Mouse (Mus musculus) megakaryocyte-erythroid progenitor cell, adult 5-6 weeks (primary cell): ENCODE results near the gene Rrm1. TPM values are rescaled to one million over a fixed set of nuclear protein-coding genes. Genes with fewer than 3 reads are reported as not detected.

Experiments used
- ATAC-seq: replicated peaks from 2 replicates; pipeline ENCODE4 v1.8.0; 2016; ENCODE audit warnings: mild to moderate bottlenecking, inconsistent platforms; ENCODE audit not compliant: severe bottlenecking, poor library complexity, low FRiP score, low TSS enrichment
- total RNA-seq, 2 experiments: library from RNA; stranded (forward) in 1 of 2; stranded (reverse) in 1 of 2; fragments of 200-1000, 215-1000 nt in 1 of 2; fragments of >200 nt in 1 of 2; fragmentation: Nextera tagmentation in 1 of 2; gene quantifications; 2 replicates each; pipeline ENCODE4 v1.2.3; 2014 to 2017

The Rrm1 gene
- total RNA-seq, 2 experiments from 2014 or later = 301 to 1,022 TPM

GRCm38 (mm10) chr7:102514144-102514543 lies 72.6 kb downstream of the Rrm1 start:
- ATAC-seq = peak; percentile 29

GRCm38 (mm10) chr7:102516261-102517050 lies 75.0 kb downstream of the Rrm1 start:
- ATAC-seq = peak; percentile 72

- no peak for ATAC-seq
Measured at GRCm38 (mm10) chr7:102517051-102517335, 75.5 kb downstream of the Rrm1 start.

Other genes with a start within 250 kb of the Rrm1 start
- gene Nup98, start 231.5 kb upstream of the Rrm1 start, total RNA-seq (2014; fragmentation: Nextera tagmentation) = 71.1 and 73.6 TPM in 2 replicates
- gene Nup98, start 231.5 kb upstream of the Rrm1 start, total RNA-seq (2017) = 50.4 and 59.9 TPM in 2 replicates
- gene Pgap2, start 231.5 kb upstream of the Rrm1 start, total RNA-seq (2014; fragmentation: Nextera tagmentation) = 40.0 and 41.2 TPM in 2 replicates
- 17.5 and 21.8 TPM in 2 replicates for gene Pgap2, start 231.5 kb upstream of the Rrm1 start, total RNA-seq (2017)
- 145 and 157 TPM in 2 replicates for gene Rhog, start 185.6 kb upstream of the Rrm1 start, total RNA-seq (2014; fragmentation: Nextera tagmentation)
- gene Rhog, start 185.6 kb upstream of the Rrm1 start, total RNA-seq (2017) = 20.5 and 38.6 TPM in 2 replicates
- 23.4 and 37.7 TPM in 2 replicates for gene Stim1, start 173.9 kb upstream of the Rrm1 start, total RNA-seq (2014; fragmentation: Nextera tagmentation)
- 18.4 and 19.4 TPM in 2 replicates for gene Stim1, start 173.9 kb upstream of the Rrm1 start, total RNA-seq (2017)
- gene Olfr543, start 40.0 kb downstream of the Rrm1 start, total RNA-seq (2014; fragmentation: Nextera tagmentation) = not detected in 2 replicates
- 0.09 TPM in 1 of 2 replicates, not detected in the other for gene Olfr543, start 40.0 kb downstream of the Rrm1 start, total RNA-seq (2017)
- gene Olfr544, start 46.6 kb downstream of the Rrm1 start, total RNA-seq (2014; fragmentation: Nextera tagmentation) = not detected in 2 replicates
- gene Olfr544, start 46.6 kb downstream of the Rrm1 start, total RNA-seq (2017) = 0.05 TPM in 1 of 2 replicates, not detected in the other
- gene Olfr545, start 57.9 kb downstream of the Rrm1 start, total RNA-seq (2014; fragmentation: Nextera tagmentation) = not detected in 2 replicates
- gene Olfr545, start 57.9 kb downstream of the Rrm1 start, total RNA-seq (2017) = not detected in 2 replicates
- gene Olfr547, start 93.1 kb downstream of the Rrm1 start, total RNA-seq (2014; fragmentation: Nextera tagmentation) = not detected in 2 replicates
- not detected in 2 replicates for gene Olfr547, start 93.1 kb downstream of the Rrm1 start, total RNA-seq (2017)
- not detected in 2 replicates for gene Olfr548-ps1, start 99.2 kb downstream of the Rrm1 start, total RNA-seq (2014; fragmentation: Nextera tagmentation)
- not detected in 2 replicates for gene Olfr548-ps1, start 99.2 kb downstream of the Rrm1 start, total RNA-seq (2017)
- gene Olfr549, start 108.2 kb downstream of the Rrm1 start, total RNA-seq (2014; fragmentation: Nextera tagmentation) = not detected in 2 replicates
- not detected in 2 replicates for gene Olfr549, start 108.2 kb downstream of the Rrm1 start, total RNA-seq (2017)
- 10.2 and 20.0 TPM in 2 replicates for gene Trim21, start 123.8 kb downstream of the Rrm1 start, total RNA-seq (2014; fragmentation: Nextera tagmentation)
- 24.0 and 31.5 TPM in 2 replicates for gene Trim21, start 123.8 kb downstream of the Rrm1 start, total RNA-seq (2017)
- gene Olfr550, start 129.7 kb downstream of the Rrm1 start, total RNA-seq (2014; fragmentation: Nextera tagmentation) = not detected in 2 replicates
- gene Olfr550, start 129.7 kb downstream of the Rrm1 start, total RNA-seq (2017) = 0.04 TPM in 1 of 2 replicates, not detected in the other
- gene Olfr551, start 150.2 kb downstream of the Rrm1 start, total RNA-seq (2014; fragmentation: Nextera tagmentation) = not detected in 2 replicates
- not detected in 2 replicates for gene Olfr551, start 150.2 kb downstream of the Rrm1 start, total RNA-seq (2017)
- 0.20 TPM in 1 of 2 replicates, not detected in the other for gene Olfr552, start 156.1 kb downstream of the Rrm1 start, total RNA-seq (2014; fragmentation: Nextera tagmentation)
- gene Olfr552, start 156.1 kb downstream of the Rrm1 start, total RNA-seq (2017) = not detected in 2 replicates
- not detected in 2 replicates for gene Olfr553, start 176.5 kb downstream of the Rrm1 start, total RNA-seq (2014; fragmentation: Nextera tagmentation)
- not detected in 2 replicates for gene Olfr553, start 176.5 kb downstream of the Rrm1 start, total RNA-seq (2017)
- gene Olfr554, start 196.7 kb downstream of the Rrm1 start, total RNA-seq (2014; fragmentation: Nextera tagmentation) = not detected in 2 replicates
- not detected in 2 replicates for gene Olfr554, start 196.7 kb downstream of the Rrm1 start, total RNA-seq (2017)
- not detected in 2 replicates for gene Olfr555, start 217.1 kb downstream of the Rrm1 start, total RNA-seq (2014; fragmentation: Nextera tagmentation)
- not detected in 2 replicates for gene Olfr555, start 217.1 kb downstream of the Rrm1 start, total RNA-seq (2017)
- gene Olfr556, start 223.2 kb downstream of the Rrm1 start, total RNA-seq (2014; fragmentation: Nextera tagmentation) = not detected in 2 replicates
- not detected in 2 replicates for gene Olfr556, start 223.2 kb downstream of the Rrm1 start, total RNA-seq (2017)
- gene Trim68, start 245.6 kb downstream of the Rrm1 start, total RNA-seq (2014; fragmentation: Nextera tagmentation) = 6.7 and 8.4 TPM in 2 replicates
- 1.8 and 6.0 TPM in 2 replicates for gene Trim68, start 245.6 kb downstream of the Rrm1 start, total RNA-seq (2017)